Mouse (Mus musculus): ENCODE results near the gene Rnf144a. TPM values are rescaled to one million over a fixed set of nuclear protein-coding genes. Genes with fewer than 3 reads are reported as not detected.

Rnf144a gene
- total and polyA plus RNA-seq, 3 experiments = not detected

GRCm38 (mm10) chr12:26339181-26339580, 75.9 kb downstream of the Rnf144a start:
- Histone ChIP-seq H3K27ac (ENCODE audit: control insufficient read depth, low read depth, low read length) (no peak overlapping the region), H3K4me3 (ENCODE audit: control insufficient read depth in 1 of 2, insufficient read depth in 1 of 2, low read depth in 2 of 2, low read length in 2 of 2) (no peak overlapping the region), H3K36me3 (ENCODE audit: control insufficient read depth in 1 of 2, insufficient read depth in 2 of 2, low read length in 2 of 2) (no peaks in the 10 kb centered on the region), H3K4me1 (ENCODE audit: control insufficient read depth in 1 of 2, insufficient read depth in 2 of 2, low read length in 2 of 2) (no peaks in the 10 kb centered on the region), H3K27me3 (ENCODE audit: control insufficient read depth in 1 of 2, insufficient read depth in 2 of 2, low read length in 2 of 2) (no peaks in the 10 kb centered on the region), H3K9ac (ENCODE audit: control insufficient read depth, low read depth, low read length, poor library complexity, severe bottlenecking) (no peak overlapping the region), H3K79me2 (ENCODE audit: control insufficient read depth, insufficient read depth, low read length, poor library complexity) (no peaks in the 10 kb centered on the region), H3K9me3 (replicated peaks; ENCODE audit: insufficient read depth, low read length) (no peaks in the 10 kb centered on the region)
- DNase-seq (ENCODE audit: low read depth, low spot score) = no peak
- TF ChIP-seq TCF12 (IDR thresholded peaks at IDR 0.05; ENCODE audit: low read depth, low read length) (no peak), USF1 (IDR thresholded peaks at IDR 0.05; ENCODE audit: low read depth, low read length) (no peak), CHD1 (IDR thresholded peaks at IDR 0.05; ENCODE audit: low read depth, low read length) (no peak), BHLHE40 (IDR thresholded peaks at IDR 0.05; ENCODE audit: borderline replicate concordance, low read depth, low read length) (no peak), RCOR1 (IDR thresholded peaks at IDR 0.05; ENCODE audit: low read depth, low read length) (no peak), ELF1 (IDR thresholded peaks at IDR 0.05; ENCODE audit: low read depth, low read length) (no peak), SIN3A (IDR thresholded peaks at IDR 0.05; ENCODE audit: low read length) (no peak), POLR2A (IDR thresholded peaks at IDR 0.05; ENCODE audit: control insufficient read depth in 1 of 2, insufficient read depth in 1 of 2, low read depth in 1 of 2, low read length in 2 of 2, poor library complexity in 1 of 2) (no peak), NELFE (IDR thresholded peaks at IDR 0.05; ENCODE audit: low read depth, low read length) (no peak), ETS1 (IDR thresholded peaks at IDR 0.05; ENCODE audit: low read depth, low read length) (no peak), MYC (IDR thresholded peaks at IDR 0.05; ENCODE audit: low read depth, low read length) (no peak), ZC3H11A (IDR thresholded peaks at IDR 0.05; ENCODE audit: low read depth, low read length) (no peak), CHD2 (IDR thresholded peaks at IDR 0.05; ENCODE audit: low read length) (no peak), KAT2A (conservative IDR thresholded peaks at IDR 0.05; ENCODE audit: low read depth, low read length) (no peak)

GRCm38 (mm10) chr12:26333678-26334077, 81.4 kb downstream of the Rnf144a start:
- Histone ChIP-seq H3K4me3 (ENCODE audit: control insufficient read depth in 1 of 2, insufficient read depth in 1 of 2, low read depth in 2 of 2, low read length in 2 of 2) (no peak overlapping the region), H3K79me2 (ENCODE audit: control insufficient read depth, insufficient read depth, low read length, poor library complexity) (no peaks in the 10 kb centered on the region), H3K27ac (ENCODE audit: control insufficient read depth, low read depth, low read length) (no peak overlapping the region), H3K36me3 (ENCODE audit: control insufficient read depth in 1 of 2, insufficient read depth in 2 of 2, low read length in 2 of 2) (no peaks in the 10 kb centered on the region), H3K27me3 (ENCODE audit: control insufficient read depth in 1 of 2, insufficient read depth in 2 of 2, low read length in 2 of 2) (no peaks in the 10 kb centered on the region), H3K9me3 (replicated peaks; ENCODE audit: insufficient read depth, low read length) (no peaks in the 10 kb centered on the region), H3K9ac (ENCODE audit: control insufficient read depth, low read depth, low read length, poor library complexity, severe bottlenecking) (no peak overlapping the region), H3K4me1 (ENCODE audit: control insufficient read depth in 1 of 2, insufficient read depth in 2 of 2, low read length in 2 of 2) (no peaks in the 10 kb centered on the region)
- no peak for DNase-seq (ENCODE audit: low read depth, low spot score)
- TF ChIP-seq JUND (IDR thresholded peaks at IDR 0.05; ENCODE audit: low read depth, low read length) = no peak
- no peak for TF ChIP-seq USF2 (IDR thresholded peaks at IDR 0.05; ENCODE audit: borderline replicate concordance in 1 of 2, insufficient read depth in 1 of 2, low read depth in 1 of 2, low read length in 2 of 2)
- no peak for TF ChIP-seq ELF1 (IDR thresholded peaks at IDR 0.05; ENCODE audit: low read depth, low read length)
- no peak for TF ChIP-seq POLR2AphosphoS5 (IDR thresholded peaks at IDR 0.05; ENCODE audit: borderline replicate concordance, low read depth, low read length)
- no peak for TF ChIP-seq NRF1 (IDR thresholded peaks at IDR 0.05; ENCODE audit: insufficient read depth, low read depth, low read length, poor library complexity, severe bottlenecking)
- TF ChIP-seq RCOR1 (IDR thresholded peaks at IDR 0.05; ENCODE audit: low read depth, low read length) = no peak
- no peak for TF ChIP-seq MAFK (IDR thresholded peaks at IDR 0.05; ENCODE audit: borderline replicate concordance, low read depth, low read length)
- TF ChIP-seq USF1 (IDR thresholded peaks at IDR 0.05; ENCODE audit: low read depth, low read length) = no peak
- no peak for TF ChIP-seq ZMIZ1 (IDR thresholded peaks at IDR 0.05; ENCODE audit: low read depth, low read length)
- TF ChIP-seq POLR2A (IDR thresholded peaks at IDR 0.05; ENCODE audit: control insufficient read depth in 1 of 2, insufficient read depth in 1 of 2, low read depth in 1 of 2, low read length in 2 of 2, poor library complexity in 1 of 2) = no peak
- no peak for TF ChIP-seq MYC (IDR thresholded peaks at IDR 0.05; ENCODE audit: low read depth, low read length)

Data from MEL (cell line).